Mouse (Mus musculus) liver, adult (tissue): Measurements from ENCODE around the gene Smim24.
A peak's percentile ranks its signal among the peaks of the same experiment; 100 is the strongest.

Experiments
- GATA4 ChIP-seq: IDR thresholded peaks from 2 replicates; pipeline ENCODE4 v1.6.1; 2014; ENCODE audit warnings: mild to moderate bottlenecking, low read length; ENCODE audit not compliant: insufficient replicate concordance

Gene Smim24

GRCm38 (mm10) chr10:81408424-81408729, 15.5 kb downstream of the Smim24 start:
- TF ChIP-seq GATA4: no peak

GRCm38 (mm10) chr10:81408871-81409291, 16.0 kb downstream of the Smim24 start:
- TF ChIP-seq GATA4: peak; percentile 54; the same call in 1 of the 2 replicates

GRCm38 (mm10) chr10:81409330-81409729, 16.5 kb downstream of the Smim24 start:
- TF ChIP-seq GATA4: no peak

- no peak for TF ChIP-seq GATA4
Observed at GRCm38 (mm10) chr10:81410350-81410749, 17.5 kb downstream of the Smim24 start.

- no peak for TF ChIP-seq GATA4
Observed at GRCm38 (mm10) chr10:81410981-81411380, 18.1 kb downstream of the Smim24 start.

GRCm38 (mm10) chr10:81411471-81412400, 18.9 kb downstream of the Smim24 start:
- 0 out of 2 replicates have a peak, but pooled peaks have one; percentile 10 for TF ChIP-seq GATA4

- no peak for TF ChIP-seq GATA4
Observed at GRCm38 (mm10) chr10:81412586-81413309, 19.9 kb downstream of the Smim24 start.

- TF ChIP-seq GATA4: no peak
Observed at GRCm38 (mm10) chr10:81413310-81414261, 20.7 kb downstream of the Smim24 start.

GRCm38 (mm10) chr10:81414682-81415081, 21.8 kb downstream of the Smim24 start:
- TF ChIP-seq GATA4: no peak

GRCm38 (mm10) chr10:81415146-81415545, 22.3 kb downstream of the Smim24 start:
- no peak for TF ChIP-seq GATA4

GRCm38 (mm10) chr10:81415549-81416310, 22.9 kb downstream of the Smim24 start:
- TF ChIP-seq GATA4: no peak

- TF ChIP-seq GATA4: no peak; the same call in 1 of the 2 replicates
Observed at GRCm38 (mm10) chr10:81416581-81417226, 23.9 kb downstream of the Smim24 start.
